Mouse (Mus musculus) myocyte (in vitro differentiated cells): Measurements from ENCODE around the gene Hist1h2ai. TPM values are rescaled to one million over a fixed set of nuclear protein-coding genes. Genes with fewer than 3 reads are reported as not detected.
A peak's percentile ranks its signal among the peaks of the same experiment; 100 is the strongest.
"Not testable (repeated sequence)": the region's sequence is repeated elsewhere in the genome, so short reads cannot be mapped to it uniquely, and the experiment has no call there.

Source experiments
- H3K27me3 ChIP-seq: one replicate; pipeline ENCODE4 v1.6.1; 2011; ENCODE audit not compliant: control insufficient read depth, insufficient read depth, insufficient read length
- H3K36me3 ChIP-seq: one replicate; pipeline ENCODE4 v1.6.1; 2011; ENCODE audit not compliant: control insufficient read depth, insufficient read depth
- H3K4me2 ChIP-seq: one replicate; pipeline ENCODE4 v1.6.1; 2011; ENCODE audit warnings: low read depth, control low read depth
- H3K4me3 ChIP-seq: one replicate; pipeline ENCODE4 v1.5.1; 2011; ENCODE audit warnings: mild to moderate bottlenecking, control low read depth, moderate library complexity
- H3K79me2 ChIP-seq: one replicate; pipeline ENCODE4 v1.6.1; 2011; ENCODE audit not compliant: control insufficient read depth, insufficient read depth
- H3ac ChIP-seq: one replicate; pipeline ENCODE4 v1.6.1; 2011; ENCODE audit not compliant: control insufficient read depth, insufficient read length
- CEBPB ChIP-seq: IDR thresholded peaks from 2 replicates; pipeline ENCODE4 v1.6.1; 2011; ENCODE audit warnings: mild to moderate bottlenecking, moderate library complexity; ENCODE audit not compliant: poor library complexity, insufficient read depth, severe bottlenecking
- E2F4 ChIP-seq: IDR thresholded peaks from one replicate; pipeline ENCODE4 v1.6.1; 2011; ENCODE audit warnings: mild to moderate bottlenecking, control low read depth, moderate library complexity; ENCODE audit not compliant: insufficient read depth
- MAX ChIP-seq: IDR thresholded peaks from one replicate; pipeline ENCODE4 v1.6.1; 2011; ENCODE audit warnings: low read depth, mild to moderate bottlenecking, control low read depth
- MYOD1 ChIP-seq, 3 experiments: IDR thresholded peaks; one replicate each; pipeline ENCODE4 v1.6.1; 2011; ENCODE audit warnings: control low read depth in 2 of 3, low read depth in 2 of 3, mild to moderate bottlenecking in 2 of 3, moderate library complexity in 1 of 3; ENCODE audit not compliant: insufficient read length in 2 of 3, control insufficient read depth in 1 of 3
- MYOG ChIP-seq, 3 experiments: IDR thresholded peaks; one replicate each; pipeline ENCODE4 v1.6.1; 2011; ENCODE audit warnings: control low read depth in 2 of 3, low read depth in 2 of 3, mild to moderate bottlenecking in 2 of 3; ENCODE audit not compliant: insufficient read length in 2 of 3, control insufficient read depth in 1 of 3, insufficient read depth in 1 of 3
- POLR2A ChIP-seq: IDR thresholded peaks from one replicate; pipeline ENCODE4 v1.6.1; 2011; ENCODE audit warnings: low read depth, mild to moderate bottlenecking, control low read depth, moderate library complexity; ENCODE audit not compliant: insufficient read length
- POLR2AphosphoS2 ChIP-seq: IDR thresholded peaks from one replicate; pipeline ENCODE4 v1.6.1; 2011; ENCODE audit warnings: low read depth, control low read depth; ENCODE audit not compliant: insufficient read length
- REST ChIP-seq: IDR thresholded peaks from one replicate; pipeline ENCODE4 v1.6.1; 2011; ENCODE audit warnings: mild to moderate bottlenecking, control low read depth, moderate library complexity; ENCODE audit not compliant: insufficient read depth, insufficient read length
- SRF ChIP-seq: IDR thresholded peaks from one replicate; pipeline ENCODE4 v1.6.1; 2011; ENCODE audit warnings: low read depth; ENCODE audit not compliant: control insufficient read depth, insufficient read length
- TCF12 ChIP-seq: IDR thresholded peaks from one replicate; pipeline ENCODE4 v1.6.1; 2011; ENCODE audit warnings: mild to moderate bottlenecking, control low read depth; ENCODE audit not compliant: poor library complexity, insufficient read depth, severe bottlenecking
- TCF3 ChIP-seq: IDR thresholded peaks from one replicate; pipeline ENCODE4 v1.6.1; 2011; ENCODE audit warnings: low read depth, control low read depth; ENCODE audit not compliant: insufficient read length
- USF1 ChIP-seq: IDR thresholded peaks from one replicate; pipeline ENCODE4 v1.6.1; 2011; ENCODE audit warnings: low read depth, mild to moderate bottlenecking, control low read depth, moderate library complexity
- polyA plus RNA-seq: library from polyadenylated mRNA; unstranded; fragments of >200 nt; fragmentation: generic; extraction: Trizol; gene quantifications from one replicate; pipeline ENCODE4 v1.2.1, GENCODE M21; 2012; ENCODE audit warnings: missing spikeins

The Hist1h2ai gene
- polyA plus RNA-seq, 1 experiment: 6.4 TPM

DNA sequence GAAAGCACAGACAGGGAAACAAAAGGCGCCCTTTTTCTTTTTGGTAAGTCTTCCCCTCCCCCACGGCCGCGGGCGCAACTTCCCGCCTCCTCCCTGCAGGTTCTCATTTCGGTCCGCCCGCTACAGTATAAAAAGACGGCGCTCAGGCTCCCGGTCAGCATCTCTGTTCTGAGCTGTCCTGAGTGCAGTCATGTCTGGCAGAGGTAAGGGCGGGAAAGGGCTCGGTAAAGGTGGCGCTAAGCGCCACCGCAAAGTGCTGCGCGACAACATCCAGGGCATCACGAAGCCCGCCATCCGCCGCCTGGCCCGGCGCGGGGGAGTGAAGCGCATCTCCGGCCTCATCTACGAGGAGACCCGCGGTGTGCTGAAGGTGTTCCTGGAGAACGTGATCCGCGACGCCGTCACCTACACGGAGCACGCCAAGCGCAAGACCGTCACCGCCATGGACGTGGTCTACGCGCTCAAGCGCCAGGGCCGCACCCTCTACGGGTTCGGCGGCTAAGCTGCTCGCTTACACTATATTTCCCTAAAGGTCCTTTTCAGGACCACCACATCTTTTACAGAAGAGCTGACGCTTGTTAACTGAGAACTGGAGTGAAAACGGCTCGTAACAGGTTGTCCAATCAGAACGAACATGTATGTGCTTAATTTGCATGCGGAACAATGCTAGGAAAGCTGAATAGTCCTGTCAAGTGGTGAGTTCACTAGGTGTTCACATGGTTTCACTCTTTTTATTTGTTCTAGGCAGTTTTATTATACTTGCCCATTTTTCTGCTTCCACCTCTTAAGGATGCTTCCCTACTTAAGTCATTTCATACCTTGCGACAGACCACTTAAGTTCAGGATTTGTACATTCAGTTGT is 18.9 kb downstream of the Hist1h2ai start, which contains the start of gene Hist1h4j:
Gene Hist1h4j, plus strand, starts transcription at position 159 of the 862 bp plus-strand sequence.
- Histone ChIP-seq H3ac (peak within 1 kb of the TSS; percentile 47), H3K4me3 (peak within 1 kb of the TSS; percentile 37), H3K4me2 (peak within 1 kb of the TSS; percentile 97)
- not testable (repeated sequence) for H3K36me3 ChIP-seq, H3K27me3 ChIP-seq, H3K79me2 ChIP-seq
- TF ChIP-seq POLR2A (peak; percentile 84), E2F4 (peak; percentile 42), POLR2AphosphoS2 (peak; percentile 96)

DNA sequence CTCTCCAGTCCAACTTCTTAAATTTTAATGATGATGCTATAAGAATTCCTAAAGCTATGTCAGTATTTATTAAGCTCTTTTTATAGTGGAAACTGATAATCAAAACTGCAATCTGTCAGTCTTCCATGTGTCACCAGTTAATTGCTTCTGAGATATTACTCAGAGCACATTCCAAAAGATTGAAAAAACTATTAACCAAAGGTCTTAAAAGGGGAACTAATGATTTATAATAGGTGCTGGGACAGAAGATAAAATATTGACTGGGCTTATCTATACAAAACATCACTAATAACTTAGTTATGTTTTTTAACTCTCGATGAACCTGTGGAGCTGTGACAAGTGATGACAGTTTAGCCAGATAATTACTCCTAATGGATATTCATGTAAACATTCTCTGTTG is 28.8 kb downstream of the Hist1h2ai start:
- no peaks in the 10 kb centered on the region for H3K36me3 ChIP-seq
- H3K4me3 ChIP-seq: no peak overlapping the region
- no peak for TF ChIP-seq POLR2A
- TF ChIP-seq CEBPB: no peak
- no peak for TF ChIP-seq REST
- TF ChIP-seq SRF: no peak
- TF ChIP-seq POLR2AphosphoS2: no peak
- TF ChIP-seq TCF3: no peak
- no peak for TF ChIP-seq USF1
- no peak for TF ChIP-seq TCF12
- no peak for TF ChIP-seq MYOD1 (IDR thresholded peaks at IDR 0.05; ENCODE audit: control insufficient read depth in 1 of 3, insufficient read length in 2 of 3, low read depth in 2 of 3)
- TF ChIP-seq E2F4: no peak
- no peak for TF ChIP-seq MAX
- no peak for TF ChIP-seq MYOG (IDR thresholded peaks at IDR 0.05; ENCODE audit: control insufficient read depth in 1 of 3, insufficient read depth in 1 of 3, insufficient read length in 2 of 3, low read depth in 2 of 3)
- H3K79me2 ChIP-seq: peaks cover 28% of the 10 kb centered on the region
- no peak overlapping the region for H3K4me2 ChIP-seq
- H3ac ChIP-seq: no peak overlapping the region
- no peaks in the 10 kb centered on the region for H3K27me3 ChIP-seq

DNA sequence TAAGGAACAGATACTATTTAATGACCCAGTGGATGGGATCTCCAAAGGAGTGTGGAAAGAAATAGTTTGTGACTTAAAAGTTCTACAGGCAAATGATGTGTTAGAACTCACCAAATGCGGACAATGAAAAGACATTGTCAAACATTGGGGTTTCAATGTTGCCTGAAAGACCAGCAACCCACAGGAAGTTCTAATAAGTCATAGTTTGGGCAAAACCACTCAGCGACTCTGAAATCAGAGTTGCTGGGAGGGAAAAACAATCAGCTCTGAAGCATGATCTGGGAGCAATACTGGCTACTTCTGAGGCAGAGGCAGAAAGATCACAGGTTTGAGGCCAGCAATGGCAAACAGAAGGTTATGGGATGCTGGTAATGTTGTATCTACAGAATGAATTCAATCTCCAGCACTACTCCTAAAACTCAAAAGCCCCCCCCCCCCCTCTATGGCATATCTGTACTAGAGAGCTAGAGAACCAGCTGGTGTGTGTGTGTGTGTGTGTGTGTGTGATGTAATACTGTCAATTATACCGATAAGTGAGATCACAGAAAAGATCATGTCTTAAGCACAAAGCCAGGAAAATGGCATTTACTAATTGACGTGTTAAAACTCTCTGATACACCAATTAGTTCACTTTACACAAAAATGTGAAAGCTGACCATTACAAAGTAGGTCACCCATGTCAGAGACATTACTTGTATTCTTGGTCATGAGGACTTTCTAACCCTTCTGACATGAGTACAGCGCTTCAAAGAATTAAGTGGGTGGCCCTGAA is 33.4 kb downstream of the Hist1h2ai start:
- H3K27me3 ChIP-seq: no peaks in the 10 kb centered on the region
- H3ac ChIP-seq: no peak overlapping the region
- peak overlapping the region; percentile 43 for H3K4me3 ChIP-seq
- peaks cover 28% of the 10 kb centered on the region for H3K79me2 ChIP-seq
- no peaks in the 10 kb centered on the region for H3K36me3 ChIP-seq
- TF ChIP-seq SRF (no peak), POLR2A (peak; percentile 11), CEBPB (no peak), POLR2AphosphoS2 (peak; percentile 81), MYOG (IDR thresholded peaks at IDR 0.05; ENCODE audit: control insufficient read depth in 1 of 3, insufficient read depth in 1 of 3, insufficient read length in 2 of 3, low read depth in 2 of 3) (no peak), MYOD1 (IDR thresholded peaks at IDR 0.05; ENCODE audit: control insufficient read depth in 1 of 3, insufficient read length in 2 of 3, low read depth in 2 of 3) (no peak), REST (no peak), USF1 (no peak), TCF12 (no peak)
- H3K4me2 ChIP-seq: peak overlapping the region; percentile 82

DNA sequence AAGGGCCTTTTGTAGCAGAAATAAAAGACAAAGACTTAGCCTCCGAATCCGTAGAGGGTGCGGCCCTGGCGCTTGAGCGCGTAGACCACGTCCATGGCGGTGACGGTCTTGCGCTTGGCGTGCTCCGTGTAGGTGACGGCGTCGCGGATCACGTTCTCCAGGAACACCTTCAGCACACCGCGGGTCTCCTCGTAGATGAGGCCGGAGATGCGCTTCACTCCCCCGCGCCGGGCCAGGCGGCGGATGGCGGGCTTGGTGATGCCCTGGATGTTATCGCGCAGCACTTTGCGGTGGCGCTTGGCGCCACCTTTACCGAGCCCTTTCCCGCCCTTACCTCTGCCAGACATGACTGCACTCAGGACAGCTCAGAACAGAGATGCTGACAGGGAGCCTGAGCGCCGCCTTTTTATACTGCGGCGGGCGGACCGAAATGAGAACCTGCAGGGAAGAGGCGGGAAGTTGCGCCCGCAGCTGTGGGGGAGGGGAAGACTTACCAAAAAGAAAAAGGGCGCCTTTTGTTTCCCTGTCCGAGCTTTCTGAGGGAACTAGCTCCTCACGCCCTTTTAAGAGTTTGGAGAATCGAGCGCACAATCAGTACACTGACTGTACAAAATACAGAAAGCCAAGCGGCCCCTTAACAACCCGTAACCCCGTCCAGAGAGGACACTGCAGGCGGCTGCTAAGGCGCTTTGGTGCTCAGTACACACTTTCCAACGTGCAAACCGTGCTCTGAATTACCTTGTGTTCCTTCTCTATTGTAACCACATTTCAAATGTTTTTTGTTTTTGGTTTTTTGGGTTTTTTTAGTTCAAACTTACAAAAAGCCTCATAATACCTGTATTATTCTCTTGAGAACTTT is 34.2 kb downstream of the Hist1h2ai start, which contains the start of gene Hist1h4k:
Gene Hist1h4k, minus strand, starts transcription at position 347 of the 859 bp plus-strand sequence.
- not testable (repeated sequence) for H3K36me3 ChIP-seq, H3ac ChIP-seq, H3K27me3 ChIP-seq
- Histone ChIP-seq H3K79me2 (peaks cover 23% of the 10 kb centered on the region), H3K4me3 (peak within 1 kb of the TSS; percentile 43), H3K4me2 (peak within 1 kb of the TSS; percentile 82)
- TF ChIP-seq POLR2AphosphoS2 (peak; percentile 92), POLR2A (peak; percentile 80), E2F4 (peak; percentile 69)
